Mouse (Mus musculus): ENCODE results near the gene Hist1h2bk. TPM values are rescaled to one million over a fixed set of nuclear protein-coding genes. Genes with fewer than 3 reads are reported as not detected.
A peak's percentile ranks its signal among the peaks of the same experiment; 100 is the strongest.
"Not testable (repeated sequence)": the region's sequence is repeated elsewhere in the genome, so short reads cannot be mapped to it uniquely, and the experiment has no call there.

Gene Hist1h2bk
- polyA plus RNA-seq, 1 experiment: not detected

DNA sequence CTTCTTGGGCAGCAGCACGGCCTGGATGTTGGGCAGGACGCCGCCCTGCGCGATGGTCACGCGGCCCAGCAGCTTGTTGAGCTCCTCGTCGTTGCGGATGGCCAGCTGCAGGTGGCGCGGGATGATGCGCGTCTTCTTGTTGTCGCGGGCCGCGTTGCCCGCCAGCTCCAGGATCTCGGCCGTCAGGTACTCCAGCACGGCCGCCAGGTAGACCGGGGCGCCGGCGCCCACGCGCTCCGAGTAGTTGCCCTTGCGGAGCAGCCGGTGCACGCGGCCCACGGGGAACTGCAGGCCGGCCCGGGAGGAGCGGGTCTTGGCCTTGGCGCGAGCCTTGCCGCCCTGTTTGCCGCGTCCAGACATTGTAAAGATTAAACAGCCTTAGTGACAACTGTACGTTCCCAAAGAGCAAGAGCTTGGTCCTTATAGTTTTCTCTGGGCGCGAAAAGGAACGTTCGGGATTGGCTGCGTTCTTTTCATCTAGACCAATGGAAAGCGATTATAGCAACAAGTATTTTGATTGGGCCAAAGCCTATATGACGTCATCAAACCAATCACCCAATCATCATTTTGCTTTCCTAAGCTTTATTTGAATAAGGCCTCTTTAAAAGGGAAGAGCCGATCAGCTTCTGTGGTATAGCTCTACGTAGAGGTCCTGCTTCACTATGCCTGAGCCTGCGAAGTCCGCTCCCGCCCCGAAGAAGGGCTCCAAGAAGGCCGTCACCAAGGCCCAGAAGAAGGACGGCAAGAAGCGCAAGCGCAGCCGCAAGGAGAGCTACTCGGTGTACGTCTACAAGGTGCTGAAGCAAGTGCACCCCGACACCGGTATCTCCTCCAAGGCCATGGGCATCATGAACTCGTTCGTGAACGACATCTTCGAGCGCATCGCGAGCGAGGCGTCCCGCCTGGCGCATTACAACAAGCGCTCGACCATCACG is 7.2 kb downstream of the Hist1h2bk start, which contains the start of the genes Hist1h2ag and Hist1h2bj:
Gene Hist1h2ag, minus strand, starts transcription at position 377 of the 935 bp plus-strand sequence.
Gene Hist1h2bj, plus strand, starts transcription at position 647 of the 935 bp plus-strand sequence.
- 1% methylated on average over 55 of the region's 80 CpGs for WGBS
- H3K4me1 ChIP-seq (ENCODE audit: control insufficient read depth, insufficient read depth, low read length): not testable (repeated sequence)
- peak within 1 kb of the TSS; percentile 47; the same call in 1 of the 2 replicates for H3K27ac ChIP-seq (ENCODE audit: insufficient read depth, low read depth, low read length)
- peak within 1 kb of the TSS; percentile 71 for H3K4me3 ChIP-seq (ENCODE audit: insufficient read depth, low read depth, low read length)
- peak; percentile 66; the same call in 1 of the 2 replicates for TF ChIP-seq POLR2A (IDR thresholded peaks at IDR 0.05; ENCODE audit: insufficient read depth, low read depth, low read length)

DNA sequence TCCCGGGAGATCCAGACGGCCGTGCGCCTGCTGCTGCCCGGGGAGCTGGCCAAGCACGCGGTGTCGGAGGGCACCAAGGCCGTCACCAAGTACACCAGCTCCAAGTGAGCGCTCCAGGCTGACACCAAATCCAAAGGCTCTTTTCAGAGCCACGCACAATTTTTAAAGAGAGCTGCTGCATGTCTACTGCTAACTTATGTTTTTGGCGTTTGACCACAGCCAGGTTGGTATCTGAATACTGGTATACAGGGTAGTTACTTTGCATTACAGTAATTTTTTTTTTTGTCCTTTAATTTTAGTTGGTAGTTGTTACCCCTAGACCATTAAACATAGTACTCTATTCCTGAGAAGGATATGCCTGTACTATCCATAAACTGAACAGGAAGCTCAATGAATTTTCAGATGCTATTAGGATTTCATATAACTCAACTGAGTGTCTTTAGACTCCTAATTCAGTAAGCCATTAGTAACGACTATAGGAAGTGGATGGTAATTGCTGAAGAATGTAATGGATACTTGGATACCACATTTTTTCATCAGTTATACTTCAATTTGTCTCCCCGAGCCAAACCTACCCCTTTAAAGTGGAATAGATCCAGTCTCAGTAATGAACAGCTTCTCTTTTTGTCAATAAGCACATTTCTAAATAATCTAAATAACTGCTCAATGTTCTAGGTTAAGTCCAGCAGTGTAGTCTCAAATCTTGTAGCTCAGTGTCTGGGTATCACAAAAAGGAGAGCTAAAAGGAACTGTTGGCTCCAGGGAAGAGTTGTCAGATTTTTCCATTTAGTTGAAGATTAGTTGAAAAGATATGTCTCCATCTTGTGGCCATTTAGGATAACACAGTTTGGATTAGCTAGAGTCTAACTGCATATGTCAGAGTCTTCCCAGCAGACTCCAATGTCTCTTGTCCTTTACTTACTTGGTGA is 8.1 kb downstream of the Hist1h2bk start:
- Histone ChIP-seq H3K4me1 (ENCODE audit: control insufficient read depth, insufficient read depth, low read length) (no peaks in the 10 kb centered on the region; the same call in 1 of the 2 replicates), H3K27ac (ENCODE audit: insufficient read depth, low read depth, low read length) (no peak overlapping the region), H3K4me3 (ENCODE audit: insufficient read depth, low read depth, low read length) (peak overlapping the region; percentile 71)
- under 1% methylated on average over 14 of the region's 14 CpGs for WGBS
- TF ChIP-seq CTCF (IDR thresholded peaks at IDR 0.05; ENCODE audit: insufficient read depth, low read depth, low read length) (no peak), POLR2A (IDR thresholded peaks at IDR 0.05; ENCODE audit: insufficient read depth, low read depth, low read length) (no peak)

- TF ChIP-seq POLR2A (IDR thresholded peaks at IDR 0.05; ENCODE audit: insufficient read depth, low read depth, low read length): no peak
- no peak for TF ChIP-seq CTCF (IDR thresholded peaks at IDR 0.05; ENCODE audit: insufficient read depth, low read depth, low read length)
Observed at GRCm38 (mm10) chr13:22044432-22045155, 8.9 kb downstream of the Hist1h2bk start.

GRCm38 (mm10) chr13:22045311-22045710 is 9.6 kb downstream of the Hist1h2bk start:
- Histone ChIP-seq H3K4me3 (ENCODE audit: insufficient read depth, low read depth, low read length) (no peak overlapping the region), H3K4me1 (ENCODE audit: control insufficient read depth, insufficient read depth, low read length) (peaks cover 3% of the 10 kb centered on the region; the same call in 1 of the 2 replicates), H3K27ac (ENCODE audit: insufficient read depth, low read depth, low read length) (no peak overlapping the region)
- WGBS: 60% methylated on average over 2 of the region's 2 CpGs
- no peak for TF ChIP-seq POLR2A (IDR thresholded peaks at IDR 0.05; ENCODE audit: insufficient read depth, low read depth, low read length)
- TF ChIP-seq CTCF (IDR thresholded peaks at IDR 0.05; ENCODE audit: insufficient read depth, low read depth, low read length): no peak

More at GRCm38 (mm10) chr13:22044432-22045155, 8.9 kb downstream of the Hist1h2bk start:
- H3K4me1 ChIP-seq (ENCODE audit: control insufficient read depth, insufficient read depth, low read length): peaks cover under 1% of the 10 kb centered on the region; the same call in 1 of the 2 replicates
- WGBS: 77% methylated on average over 6 of the region's 6 CpGs
- H3K4me3 ChIP-seq (ENCODE audit: insufficient read depth, low read depth, low read length): no peak overlapping the region
- H3K27ac ChIP-seq (ENCODE audit: insufficient read depth, low read depth, low read length): no peak overlapping the region

- H3K27ac ChIP-seq (ENCODE audit: insufficient read depth, low read depth, low read length): no peak overlapping the region
- no peak overlapping the region for H3K4me3 ChIP-seq (ENCODE audit: insufficient read depth, low read depth, low read length)
- WGBS: 87% methylated on average over 2 of the region's 2 CpGs
- TF ChIP-seq CTCF (IDR thresholded peaks at IDR 0.05; ENCODE audit: insufficient read depth, low read depth, low read length) (no peak), POLR2A (IDR thresholded peaks at IDR 0.05; ENCODE audit: insufficient read depth, low read depth, low read length) (no peak)
- H3K4me1 ChIP-seq (ENCODE audit: control insufficient read depth, insufficient read depth, low read length): peaks cover 3% of the 10 kb centered on the region; the same call in 1 of the 2 replicates
Observed at GRCm38 (mm10) chr13:22049041-22049440, 13.4 kb downstream of the Hist1h2bk start.

DNA sequence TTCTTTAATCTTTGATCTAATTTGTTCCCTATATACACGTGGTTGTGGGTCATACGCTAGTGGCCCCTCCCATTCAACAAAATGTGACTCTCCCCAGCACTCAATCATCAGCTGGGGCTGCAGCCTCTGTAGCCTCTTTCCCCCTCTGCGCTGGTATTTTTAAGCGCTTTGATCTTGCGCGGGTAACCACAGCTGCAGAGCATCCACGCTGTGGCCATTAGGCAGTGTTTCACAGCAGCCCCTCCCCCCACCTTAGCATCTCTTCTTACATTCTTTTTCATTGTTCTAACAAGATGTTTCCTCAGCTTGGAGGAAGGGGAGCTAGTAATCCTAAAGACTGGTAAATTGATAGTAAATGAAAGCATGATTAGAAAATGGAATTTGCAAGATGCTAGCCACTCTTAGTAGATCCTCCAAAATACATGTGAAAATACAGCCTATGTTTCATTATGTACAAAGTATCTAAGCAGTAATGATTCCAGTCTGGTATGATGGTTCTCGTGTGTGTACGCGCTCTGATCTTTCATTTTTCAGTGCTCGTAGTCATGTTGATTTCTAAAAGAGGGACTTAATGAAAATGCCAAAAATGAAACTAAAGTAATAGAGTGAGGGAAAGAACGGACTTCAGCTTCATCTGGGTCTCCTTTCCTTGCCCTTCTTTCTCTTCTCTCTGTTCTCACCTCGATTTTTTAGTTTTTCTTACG is 14.2 kb downstream of the Hist1h2bk start:
- peak overlapping the region; percentile 42 for H3K4me3 ChIP-seq (ENCODE audit: insufficient read depth, low read depth, low read length)
- peak overlapping the region; percentile 20 for H3K27ac ChIP-seq (ENCODE audit: insufficient read depth, low read depth, low read length)
- no peak for TF ChIP-seq CTCF (IDR thresholded peaks at IDR 0.05; ENCODE audit: insufficient read depth, low read depth, low read length)
- TF ChIP-seq POLR2A (IDR thresholded peaks at IDR 0.05; ENCODE audit: insufficient read depth, low read depth, low read length): no peak
- 1% methylated on average over 14 of the region's 14 CpGs for WGBS
- peaks cover 3% of the 10 kb centered on the region; the same call in 1 of the 2 replicates for H3K4me1 ChIP-seq (ENCODE audit: control insufficient read depth, insufficient read depth, low read length)

GRCm38 (mm10) chr13:22050591-22051522 is 15.2 kb downstream of the Hist1h2bk start:
- Histone ChIP-seq H3K4me3 (ENCODE audit: insufficient read depth, low read depth, low read length) (peak overlapping the region; percentile 52), H3K4me1 (ENCODE audit: control insufficient read depth, insufficient read depth, low read length) (peaks cover 3% of the 10 kb centered on the region; the same call in 1 of the 2 replicates), H3K27ac (ENCODE audit: insufficient read depth, low read depth, low read length) (peak overlapping the region; percentile 83)
- WGBS: under 1% methylated on average over 52 of the region's 52 CpGs
- TF ChIP-seq POLR2A (IDR thresholded peaks at IDR 0.05; ENCODE audit: insufficient read depth, low read depth, low read length) (no peak), CTCF (IDR thresholded peaks at IDR 0.05; ENCODE audit: insufficient read depth, low read depth, low read length) (peak; percentile 47)

Measured in olfactory bulb, adult 2 months (tissue).